Mouse (Mus musculus) cerebellum, adult 2 months (tissue): ENCODE results near the gene Cmas. TPM values are rescaled to one million over a fixed set of nuclear protein-coding genes. Genes with fewer than 3 reads are reported as not detected.

Source experiments
- DNase-seq, 2 experiments: peaks; one replicate each; pipeline ENCODE4 v3.0.0; 2021
- H3K27ac ChIP-seq: fragments of 200-500 bp; 2 replicates; pipeline ENCODE4 v1.5.1; 2012; ENCODE audit warnings: low read length, control low read depth, inconsistent platforms; ENCODE audit not compliant: insufficient read depth
- H3K27me3 ChIP-seq: fragments of 200-500 bp; 2 replicates; pipeline ENCODE4 v1.6.1; 2012; ENCODE audit warnings: inconsistent platforms, mild to moderate bottlenecking, low read length, moderate library complexity; ENCODE audit not compliant: control insufficient read depth, insufficient read depth
- H3K4me1 ChIP-seq: fragments of 200-500 bp; 2 replicates; pipeline ENCODE4 v1.6.1; 2011; ENCODE audit warnings: low read length; ENCODE audit not compliant: control insufficient read depth, insufficient read depth
- H3K4me3 ChIP-seq: fragments of 200-500 bp; replicated peaks from 2 replicates; pipeline ENCODE3; 2011; ENCODE audit warnings: mild to moderate bottlenecking, low read depth, low read length, control low read depth; ENCODE audit not compliant: insufficient read depth
- CTCF ChIP-seq: fragments of 200-500 bp; IDR thresholded peaks from 2 replicates; pipeline ENCODE4 v1.5.1; 2011; ENCODE audit warnings: low read depth, mild to moderate bottlenecking, control low read depth, low read length, moderate library complexity, borderline replicate concordance; ENCODE audit not compliant: insufficient read depth
- POLR2A ChIP-seq: fragments of 200-500 bp; IDR thresholded peaks from 2 replicates; pipeline ENCODE4 v1.6.1; 2011; ENCODE audit warnings: low read length, control low read depth, borderline replicate concordance; ENCODE audit not compliant: insufficient read depth
- WGBS: fragments of 180-500 bp; shearing (Covaris S2); methylation state at CpG from one replicate; pipeline ENCODE4 v1.1.7; 2018; 5-methylcytosine and 5-hydroxymethylcytosine counted together
- polyA plus RNA-seq: library from polyadenylated mRNA; depleted of rRNA; stranded (reverse); fragments of >200 nt; gene quantifications from 2 replicates; pipeline ENCODE4 v1.2.3, GENCODE M21; 2012

Gene Cmas
- polyA plus RNA-seq, 1 experiment, result 90.4 TPM

GRCm38 (mm10) chr6:142757976-142758375 is 1.5 kb downstream of the Cmas start:
- H3K27me3 ChIP-seq, result no peaks in the 10 kb centered on the region
- TF ChIP-seq CTCF, result no peak
- no peak for TF ChIP-seq POLR2A
- WGBS, result 93% methylated on average over 6 of the region's 6 CpGs
- H3K27ac ChIP-seq, result no peak overlapping the region
- H3K4me1 ChIP-seq, result no peaks in the 10 kb centered on the region
- H3K4me3 ChIP-seq, result no peak overlapping the region
- no peak for DNase-seq

- Histone ChIP-seq H3K4me1 (no peaks in the 10 kb centered on the region), H3K4me3 (no peak overlapping the region), H3K27ac (no peak overlapping the region), H3K27me3 (no peaks in the 10 kb centered on the region)
- WGBS, result 91% methylated on average over 6 of the region's 6 CpGs
- TF ChIP-seq POLR2A (no peak), CTCF (no peak)
- DNase-seq, result no peak
Observed at GRCm38 (mm10) chr6:142758562-142758961, 2.1 kb downstream of the Cmas start.

- Histone ChIP-seq H3K4me1 (no peaks in the 10 kb centered on the region), H3K27me3 (no peaks in the 10 kb centered on the region), H3K4me3 (no peak overlapping the region), H3K27ac (no peak overlapping the region)
- 90% methylated on average over 2 of the region's 2 CpGs for WGBS
- no peak for TF ChIP-seq POLR2A
- TF ChIP-seq CTCF, result no peak
- DNase-seq, result no peak
Observed at GRCm38 (mm10) chr6:142759633-142760032, 3.1 kb downstream of the Cmas start.

GRCm38 (mm10) chr6:142764933-142765332 is 8.4 kb downstream of the Cmas start:
- DNase-seq, result no peak
- no peak overlapping the region for H3K27ac ChIP-seq
- WGBS, result 47% methylated on average over 2 of the region's 2 CpGs
- no peak for TF ChIP-seq POLR2A
- no peak for TF ChIP-seq CTCF
- H3K27me3 ChIP-seq, result no peaks in the 10 kb centered on the region
- peaks cover 2% of the 10 kb centered on the region for H3K4me1 ChIP-seq
- no peak overlapping the region for H3K4me3 ChIP-seq

GRCm38 (mm10) chr6:142767305-142767704 is 10.8 kb downstream of the Cmas start:
- WGBS, result 91% methylated on average over 9 of the region's 9 CpGs
- H3K27me3 ChIP-seq, result no peaks in the 10 kb centered on the region
- no peak for TF ChIP-seq CTCF
- no peak for TF ChIP-seq POLR2A
- no peak for DNase-seq
- peaks cover 4% of the 10 kb centered on the region for H3K4me1 ChIP-seq
- no peak overlapping the region for H3K27ac ChIP-seq
- H3K4me3 ChIP-seq, result no peak overlapping the region

- Histone ChIP-seq H3K4me3 (no peak overlapping the region), H3K27me3 (no peaks in the 10 kb centered on the region), H3K4me1 (peaks cover 4% of the 10 kb centered on the region), H3K27ac (no peak overlapping the region)
- 22% methylated on average over 3 of the region's 3 CpGs for WGBS
- TF ChIP-seq POLR2A (no peak), CTCF (no peak)
- DNase-seq, result peak; percentile 25 to 34
Observed at GRCm38 (mm10) chr6:142769896-142770295, 13.4 kb downstream of the Cmas start.

GRCm38 (mm10) chr6:142771643-142772042 is 15.2 kb downstream of the Cmas start:
- 96% methylated on average over 4 of the region's 4 CpGs for WGBS
- no peak overlapping the region for H3K27ac ChIP-seq
- TF ChIP-seq CTCF, result no peak
- TF ChIP-seq POLR2A, result no peak

GRCm38 (mm10) chr6:142773566-142773965 is 17.1 kb downstream of the Cmas start:
- DNase-seq, result no peak
- Histone ChIP-seq H3K4me1 (peaks cover 4% of the 10 kb centered on the region), H3K27ac (no peak overlapping the region), H3K27me3 (no peaks in the 10 kb centered on the region), H3K4me3 (no peak overlapping the region)
- TF ChIP-seq CTCF (0 out of 2 replicates have a peak, but pooled peaks have one; percentile 5), POLR2A (no peak)
- WGBS, result 92% methylated on average over 5 of the region's 5 CpGs

More at GRCm38 (mm10) chr6:142771643-142772042, 15.2 kb downstream of the Cmas start:
- Histone ChIP-seq H3K4me3 (no peak overlapping the region), H3K4me1 (peaks cover 4% of the 10 kb centered on the region), H3K27me3 (no peaks in the 10 kb centered on the region)
- DNase-seq, result no peak

GRCm38 (mm10) chr6:142776935-142777334 is 20.4 kb downstream of the Cmas start:
- Histone ChIP-seq H3K4me1 (no peaks in the 10 kb centered on the region), H3K27ac (no peak overlapping the region), H3K27me3 (no peaks in the 10 kb centered on the region), H3K4me3 (no peak overlapping the region)
- WGBS, result 78% methylated on average over 4 of the region's 4 CpGs
- DNase-seq, result no peak
- TF ChIP-seq CTCF, result no peak
- TF ChIP-seq POLR2A, result no peak
